Mouse (Mus musculus) thymus, postnatal 4 days (tissue): ENCODE measurements around the gene F2rl1.

Experiments
- DNase-seq: peaks from one replicate; pipeline ENCODE4 v3.0.0; 2021

F2rl1 gene

DNA sequence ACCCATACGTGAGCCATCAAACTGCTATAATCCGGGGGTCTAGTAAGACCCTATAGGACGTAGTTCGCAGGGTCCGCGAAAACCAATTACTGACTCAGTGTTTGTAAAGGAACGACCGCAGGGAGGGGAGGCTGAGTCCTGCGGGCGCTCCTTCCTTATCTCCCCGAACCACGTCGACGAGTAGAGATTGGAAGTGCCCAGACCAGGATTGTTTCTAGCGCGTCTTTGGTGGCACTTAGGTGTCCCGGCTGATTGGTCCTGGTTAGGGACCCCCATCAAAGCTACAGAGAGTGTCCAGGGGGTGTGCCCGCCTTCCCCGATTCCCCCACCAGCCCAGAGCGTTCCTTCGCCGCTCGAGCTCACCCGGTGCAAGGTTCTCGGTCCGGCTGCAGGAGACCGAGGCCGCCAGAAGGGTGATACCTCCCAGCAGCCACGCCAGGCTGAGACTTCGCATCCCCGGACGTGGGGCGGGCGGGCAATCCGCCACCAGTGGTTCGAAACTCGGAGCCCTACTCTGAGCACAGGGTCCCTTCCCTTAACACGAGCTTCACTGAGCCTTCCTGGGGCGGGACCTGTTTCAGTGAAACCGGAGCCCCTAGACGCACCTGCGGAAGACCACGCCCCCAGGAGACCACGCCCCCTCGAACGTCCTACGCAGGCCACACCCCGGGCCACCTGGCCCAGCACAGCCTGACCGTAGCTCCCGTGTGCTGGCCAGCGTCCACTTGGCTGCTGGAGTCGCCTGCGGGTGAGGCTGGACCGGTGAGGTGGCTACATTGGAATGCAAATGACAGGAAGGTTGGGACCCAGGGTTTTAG lies at the start of gene F2rl1:
TSS of gene F2rl1 (minus strand) at position 554 of the 818 bp plus-strand sequence.
- DNase-seq: peak; percentile 69

GRCm38 (mm10) chr13:95570877-95571276 lies 45.9 kb upstream of the F2rl1 start:
- DNase-seq: no peak

DNA sequence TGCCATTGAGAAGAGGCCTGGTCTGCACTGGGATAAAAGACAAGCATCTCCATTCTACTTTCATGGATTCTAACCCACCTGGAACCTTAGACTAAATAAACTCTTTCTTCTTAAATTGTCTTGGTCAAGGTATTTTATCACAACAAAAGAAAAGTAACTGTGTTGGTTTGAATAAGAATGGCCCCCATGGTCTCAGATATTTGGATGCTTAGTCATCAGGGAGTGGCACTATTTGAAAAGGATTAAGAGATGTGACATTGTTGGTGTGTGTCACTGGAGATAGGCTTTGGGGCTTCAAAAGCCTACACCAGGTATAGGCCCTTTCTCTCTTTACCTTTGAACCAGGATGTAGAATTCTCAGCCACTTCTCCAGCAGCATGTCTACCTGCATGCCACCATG lies 44.3 kb upstream of the F2rl1 start:
- no peak for DNase-seq

DNA sequence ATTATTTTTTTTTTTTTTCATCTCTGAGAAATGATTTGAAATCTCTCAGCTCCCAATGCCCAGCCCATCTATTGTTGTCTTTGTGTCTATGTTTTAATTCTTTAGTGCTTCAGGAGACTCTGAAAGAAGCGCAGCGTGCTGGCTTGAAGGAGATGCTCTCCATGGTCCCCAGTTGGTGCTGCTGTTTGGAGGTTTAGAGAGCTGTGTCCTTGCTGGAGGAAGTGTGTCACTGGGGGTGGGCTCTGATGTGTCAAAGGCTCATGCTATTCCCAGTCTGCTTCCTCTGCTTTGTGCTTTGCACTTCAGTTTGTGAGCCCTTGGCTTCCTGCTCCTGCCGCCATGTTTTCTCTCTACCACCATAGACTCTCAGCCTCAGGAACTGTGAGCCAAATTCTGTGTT lies 43.3 kb upstream of the F2rl1 start:
- DNase-seq: no peak

DNA sequence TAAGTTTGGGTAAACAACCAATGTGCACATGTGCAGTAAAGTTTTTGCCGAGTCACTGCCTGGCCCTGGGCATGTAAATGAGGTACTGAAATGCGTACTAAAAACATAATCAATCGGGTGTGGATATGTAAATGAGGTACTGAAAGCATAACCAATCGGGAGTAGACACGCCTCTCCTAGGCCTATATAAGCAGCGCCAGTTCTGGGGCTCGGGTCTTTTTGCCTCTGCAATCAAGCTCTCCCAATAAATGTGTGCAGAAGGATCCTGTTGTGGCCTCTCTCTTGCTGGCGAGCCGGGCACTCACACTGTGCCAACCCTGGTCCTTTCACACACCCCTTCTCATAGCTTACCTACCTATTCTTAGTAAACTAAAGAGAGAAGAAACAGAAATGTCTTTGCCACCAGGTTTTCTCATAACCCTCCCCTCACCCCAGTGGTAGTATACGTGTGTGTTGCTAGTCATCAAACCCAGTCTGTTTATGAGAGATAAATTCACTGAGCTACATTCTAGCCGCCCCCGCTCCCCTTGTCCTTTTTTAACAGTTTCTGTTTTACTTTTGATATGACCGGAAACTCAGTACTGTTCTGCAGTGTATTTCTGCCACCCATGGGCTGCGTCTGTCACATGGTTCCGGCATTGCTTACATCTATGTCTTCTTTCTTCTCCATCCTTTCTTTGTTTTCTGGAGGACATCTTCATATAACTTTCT lies 42.0 kb upstream of the F2rl1 start:
- no peak for DNase-seq

DNA sequence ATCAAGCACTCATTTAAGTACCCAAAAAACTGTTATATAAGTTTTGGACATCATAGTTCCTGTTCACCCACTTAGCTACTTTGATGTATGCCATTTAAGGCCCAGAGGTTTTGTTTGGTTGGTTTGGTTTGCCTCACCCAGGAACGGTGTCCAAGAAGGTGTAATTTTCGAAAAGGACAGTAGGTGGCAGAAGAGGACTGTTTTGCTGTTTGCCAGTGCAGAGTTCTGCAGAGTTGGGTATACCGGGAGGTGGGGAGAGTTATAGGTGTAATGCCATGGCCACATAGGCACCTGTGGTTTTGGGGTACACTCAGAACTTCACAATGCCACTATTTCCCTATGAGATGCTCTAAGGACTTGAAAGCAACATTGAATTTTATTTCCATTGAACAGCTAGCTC lies 38.7 kb upstream of the F2rl1 start:
- peak; percentile 68 for DNase-seq

DNA sequence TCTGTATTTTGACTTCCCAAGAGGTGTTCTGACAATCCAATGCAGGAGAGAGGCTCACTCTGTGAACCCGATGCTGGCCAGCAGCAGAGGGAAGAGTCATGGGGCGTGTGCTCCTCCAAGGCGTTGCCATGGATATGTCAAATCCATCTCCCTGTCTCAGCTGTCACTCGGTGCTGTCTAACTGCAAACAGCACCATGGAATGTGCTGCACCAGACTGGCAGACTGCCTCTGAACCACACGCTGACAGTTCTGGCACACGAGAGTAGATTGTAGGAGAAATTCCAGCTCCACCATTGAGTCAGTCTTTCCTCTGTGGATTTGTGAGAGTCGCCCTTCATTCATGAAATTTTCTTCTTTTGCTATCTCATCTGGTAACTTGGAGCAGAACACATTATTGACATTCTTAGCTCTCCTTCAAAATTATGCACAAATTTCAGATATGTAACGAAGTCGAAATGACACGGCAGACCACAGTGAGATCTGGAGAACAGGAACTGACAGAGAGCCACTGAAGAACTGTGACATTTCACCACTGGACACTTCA lies 38.1 kb upstream of the F2rl1 start:
- no peak for DNase-seq

- no peak for DNase-seq
Measured at GRCm38 (mm10) chr13:95557326-95557725, 32.3 kb upstream of the F2rl1 start.

GRCm38 (mm10) chr13:95553885-95554492 lies 29.0 kb upstream of the F2rl1 start:
- no peak for DNase-seq

- DNase-seq: no peak
Measured at GRCm38 (mm10) chr13:95550636-95551370, 25.8 kb upstream of the F2rl1 start.

GRCm38 (mm10) chr13:95549421-95549820 lies 24.4 kb upstream of the F2rl1 start:
- no peak for DNase-seq

GRCm38 (mm10) chr13:95548856-95549255 lies 23.8 kb upstream of the F2rl1 start:
- no peak for DNase-seq

DNA sequence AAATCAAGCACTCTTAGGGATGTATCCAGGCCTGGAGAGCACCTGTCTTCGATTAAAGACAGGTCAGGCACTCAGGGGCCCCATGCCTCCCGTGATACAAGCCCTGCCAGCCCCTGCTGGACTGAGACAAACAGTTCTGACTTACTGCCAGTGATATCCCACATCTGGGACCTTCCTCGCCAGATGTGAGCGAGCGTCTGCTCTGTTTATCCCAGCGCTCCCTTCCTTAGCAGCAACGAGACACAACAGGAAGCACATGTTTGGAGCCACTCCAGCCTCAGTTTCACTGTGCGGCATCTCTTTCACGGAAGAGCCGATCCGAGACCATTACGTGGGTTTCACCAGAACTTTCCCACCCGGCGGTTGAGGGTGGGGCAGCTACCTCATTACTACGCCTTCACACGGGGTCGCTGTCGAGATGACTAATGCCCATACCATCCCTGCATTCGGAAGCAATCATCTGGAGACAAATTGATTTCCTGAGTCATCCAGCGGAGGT lies 23.3 kb upstream of the F2rl1 start:
- DNase-seq: no peak

GRCm38 (mm10) chr13:95547090-95547611 lies 22.1 kb upstream of the F2rl1 start:
- no peak for DNase-seq

GRCm38 (mm10) chr13:95546251-95546650 lies 21.2 kb upstream of the F2rl1 start:
- DNase-seq: no peak

GRCm38 (mm10) chr13:95545729-95546186 lies 20.7 kb upstream of the F2rl1 start:
- no peak for DNase-seq

DNA sequence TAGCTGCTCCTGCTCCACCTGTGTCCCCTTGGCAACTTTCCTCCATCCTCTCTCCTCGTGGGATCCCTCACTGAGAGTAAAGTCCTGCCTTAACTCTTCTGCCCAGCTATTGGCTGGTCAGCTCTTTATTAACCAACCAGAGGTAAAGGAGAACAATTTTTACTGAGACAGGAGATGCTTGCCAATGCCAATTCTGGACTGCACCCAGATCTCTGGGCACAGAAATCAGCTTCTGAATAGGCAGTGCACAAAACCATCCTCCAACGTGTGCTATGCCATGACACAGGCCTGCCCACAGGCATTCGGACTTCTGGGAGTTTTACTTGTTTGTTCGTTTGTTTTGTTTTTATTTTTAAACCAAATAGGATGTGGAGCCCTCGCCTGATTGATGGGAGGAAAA lies 13.0 kb upstream of the F2rl1 start:
- DNase-seq: no peak

DNA sequence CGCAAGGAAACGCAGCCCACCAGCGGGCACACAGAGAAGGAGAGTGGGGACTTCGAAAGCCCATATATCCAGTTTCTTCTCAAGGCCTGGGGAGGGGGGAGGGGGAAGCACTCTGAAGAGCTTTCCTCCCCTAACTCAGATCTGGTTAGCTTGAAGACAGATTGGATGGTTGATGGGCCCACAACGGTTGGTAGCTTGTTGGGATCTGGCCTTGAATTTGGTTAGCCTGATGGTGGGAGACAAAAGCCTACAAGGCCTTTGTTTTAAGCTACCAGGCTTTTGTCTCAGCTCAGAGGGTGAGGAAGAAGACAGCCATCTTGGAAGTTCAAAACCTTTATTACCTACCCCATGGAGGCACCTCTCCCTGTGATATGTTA lies 11.1 kb upstream of the F2rl1 start:
- DNase-seq: no peak

DNA sequence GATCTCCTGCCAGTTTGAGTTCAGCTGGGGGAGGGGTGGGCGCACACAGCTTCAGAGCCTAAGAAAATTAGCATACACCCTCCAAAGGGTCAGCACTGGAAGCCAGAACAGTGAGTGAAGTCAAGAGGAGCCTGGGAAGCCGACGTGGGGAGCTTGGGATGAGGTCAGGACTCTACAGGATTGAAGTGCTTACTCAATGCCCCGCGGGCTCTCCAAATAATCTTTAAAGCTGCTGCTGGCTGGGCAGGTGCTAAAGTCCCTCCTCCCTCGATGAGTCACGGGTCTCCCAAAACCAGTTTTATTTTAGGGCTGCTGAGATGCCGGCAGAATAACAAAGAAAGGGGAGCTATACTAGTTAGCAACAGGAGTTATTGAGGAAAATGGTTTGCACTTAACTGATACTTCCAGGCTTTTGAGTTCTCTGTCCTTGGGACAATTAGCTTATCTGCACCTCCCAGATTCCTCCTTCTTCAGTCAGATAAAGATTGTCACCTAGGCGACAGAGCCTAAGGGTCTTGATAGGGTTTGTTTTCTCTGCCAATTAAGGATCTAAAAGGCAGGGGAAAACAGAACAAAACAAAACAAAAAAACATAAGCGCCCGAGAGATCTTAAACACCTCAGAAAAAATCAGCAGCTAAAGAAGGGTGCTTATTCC lies 10.6 kb upstream of the F2rl1 start:
- DNase-seq: no peak

DNA sequence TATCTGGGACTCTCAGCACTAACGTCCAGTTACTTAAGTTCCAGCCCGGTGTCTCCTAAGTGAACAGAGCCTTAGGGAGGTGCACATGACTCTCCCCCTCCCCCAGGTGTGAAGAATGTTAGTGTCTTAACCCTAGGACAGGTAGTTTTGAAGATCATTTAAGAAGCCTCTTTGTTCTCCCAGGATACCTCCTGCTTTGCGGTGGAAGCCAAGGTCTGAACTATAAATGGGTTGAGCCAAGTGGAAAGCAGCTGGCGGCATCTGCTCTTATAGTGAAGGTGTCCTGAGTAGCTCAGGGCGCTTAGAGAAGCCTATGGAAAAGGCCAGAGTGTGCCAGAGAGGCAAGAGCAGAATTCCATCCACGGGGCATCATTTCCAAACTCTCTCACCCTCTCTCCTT lies 10.0 kb upstream of the F2rl1 start:
- no peak for DNase-seq

DNA sequence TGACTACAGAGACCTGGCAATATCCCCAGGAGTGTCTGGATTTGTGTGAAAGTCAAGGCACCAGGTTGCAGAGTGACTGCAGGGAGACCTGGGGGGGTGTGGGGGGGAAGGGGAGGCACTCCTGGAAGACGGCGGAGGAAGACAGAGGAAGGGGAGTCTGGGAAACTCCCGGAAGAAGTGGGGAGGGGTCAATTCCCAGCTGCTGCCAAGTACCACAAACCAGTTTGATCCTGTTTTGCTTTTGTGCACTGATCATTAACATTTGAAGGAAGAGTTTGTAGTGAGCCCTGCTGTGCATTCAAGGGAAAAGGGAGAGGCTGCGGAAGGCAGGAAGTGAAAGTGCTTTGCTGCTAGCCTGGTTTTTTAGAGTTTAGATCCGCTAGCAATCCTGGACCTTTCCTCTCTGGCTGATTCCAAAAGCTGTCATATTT lies 9.1 kb upstream of the F2rl1 start:
- DNase-seq: no peak

- no peak for DNase-seq
Measured at GRCm38 (mm10) chr13:95533640-95534039, 8.6 kb upstream of the F2rl1 start.
